Mouse (Mus musculus) T-helper 1 cell (primary cell): Measurements from ENCODE around the gene Slc25a26.

Experiments
- in situ Hi-C: fragments of 300-600 bp; cut with MboI, MseI; formaldehyde crosslinking; loops from one replicate; pipeline ENCODE4 v1.15.1; 2025; ENCODE audit warnings: high pct_unique_total_duplicates

Gene Slc25a26

DNA sequence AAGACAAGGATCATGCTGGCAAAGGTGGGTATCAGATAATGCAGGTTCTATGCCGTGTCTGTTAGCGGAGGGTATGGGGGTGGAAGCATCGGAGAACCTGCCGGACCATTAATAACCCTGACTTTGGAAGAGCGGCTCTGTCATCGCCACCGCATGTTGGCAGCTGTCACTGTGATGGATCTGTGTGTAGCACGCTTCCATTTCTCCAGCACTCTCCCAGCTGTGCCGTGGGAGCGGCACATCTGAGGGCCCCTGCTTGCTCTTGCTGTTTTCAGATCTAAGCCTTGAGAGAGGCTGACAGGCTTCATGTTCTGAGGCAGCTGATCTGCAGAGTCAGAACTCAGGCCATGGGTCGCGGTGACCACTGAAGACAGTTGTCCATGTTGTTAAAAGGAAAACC lies 98.3 kb downstream of the Slc25a26 start:
- in situ Hi-C loops = no loop called here

GRCm38 (mm10) chr6:94599016-94599415 lies 98.9 kb downstream of the Slc25a26 start:
- in situ Hi-C loops = no loop called here

- in situ Hi-C loops = no loop called here
These were observed 101.0 kb downstream of the Slc25a26 start for GRCm38 (mm10) chr6:94601101-94601500.

DNA sequence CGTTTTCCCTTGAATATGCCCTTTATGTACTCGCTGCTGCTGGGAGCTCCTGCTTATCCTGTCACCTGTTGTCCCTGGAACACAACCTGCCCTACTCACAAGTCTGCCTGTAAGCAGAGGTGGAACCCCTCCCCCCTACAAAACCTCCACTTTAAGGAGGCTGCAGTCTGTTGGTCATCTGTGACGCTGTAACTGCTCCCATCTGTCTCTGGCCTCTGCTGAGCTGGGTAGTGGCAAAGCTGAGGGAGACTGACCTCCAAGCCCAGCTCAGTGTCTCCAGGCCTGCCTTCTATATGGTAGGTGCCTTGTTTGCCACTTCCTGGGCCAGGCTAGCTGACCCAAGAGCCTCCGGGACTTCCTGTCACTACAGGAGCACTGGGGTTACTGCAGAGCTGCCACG lies 101.7 kb downstream of the Slc25a26 start:
- in situ Hi-C loops = no loop called here

DNA sequence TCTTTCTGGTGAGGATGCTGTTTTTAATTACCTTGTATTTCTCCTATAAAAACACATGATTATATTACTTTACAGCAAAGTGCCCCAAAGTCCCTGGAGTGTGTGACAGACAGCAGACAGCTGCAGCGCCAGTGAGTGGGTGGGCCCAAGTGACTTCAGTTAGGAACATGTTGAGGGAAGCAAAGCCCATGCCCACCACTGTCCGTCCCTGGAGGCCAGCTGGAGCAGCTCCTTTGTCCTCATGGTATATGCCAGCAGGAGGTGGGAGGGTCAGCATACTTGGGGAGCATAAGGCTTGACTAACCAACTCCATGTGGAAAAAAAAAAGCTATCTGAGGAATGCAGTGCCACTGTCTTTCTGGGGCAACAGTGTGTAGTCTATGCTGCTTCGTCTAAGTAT lies 103.9 kb downstream of the Slc25a26 start:
- in situ Hi-C loops = no loop called here

DNA sequence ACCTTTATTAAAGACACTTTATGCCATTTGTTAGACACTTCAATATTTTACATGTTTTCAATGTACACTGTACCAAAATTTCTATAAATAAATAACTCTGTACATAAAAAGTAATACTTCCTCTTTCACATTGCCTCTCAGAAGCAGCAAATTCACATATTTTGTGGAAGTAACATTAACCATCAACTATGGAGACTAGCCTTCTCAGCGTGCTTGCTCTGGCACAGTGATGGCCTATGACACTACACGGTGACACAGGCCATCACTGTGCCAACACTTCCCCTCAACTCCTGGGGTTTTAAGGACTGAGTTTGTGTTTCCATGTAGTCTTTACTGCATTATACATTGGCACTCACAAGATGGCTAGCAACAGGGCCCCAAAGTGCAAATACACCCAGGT lies 104.4 kb downstream of the Slc25a26 start:
- in situ Hi-C loops = no loop called here

- in situ Hi-C loops = loop anchor here (10.0 kb wide), 1 partner anchor 351 kb away; no protein-coding TSS in a partner anchor
These were observed 113.2 kb downstream of the Slc25a26 start for GRCm38 (mm10) chr6:94613235-94613895.

GRCm38 (mm10) chr6:94614346-94614745 lies 114.2 kb downstream of the Slc25a26 start:
- in situ Hi-C loops = loop anchor here (10.0 kb wide), 1 partner anchor 350 kb away; no protein-coding TSS in a partner anchor

DNA sequence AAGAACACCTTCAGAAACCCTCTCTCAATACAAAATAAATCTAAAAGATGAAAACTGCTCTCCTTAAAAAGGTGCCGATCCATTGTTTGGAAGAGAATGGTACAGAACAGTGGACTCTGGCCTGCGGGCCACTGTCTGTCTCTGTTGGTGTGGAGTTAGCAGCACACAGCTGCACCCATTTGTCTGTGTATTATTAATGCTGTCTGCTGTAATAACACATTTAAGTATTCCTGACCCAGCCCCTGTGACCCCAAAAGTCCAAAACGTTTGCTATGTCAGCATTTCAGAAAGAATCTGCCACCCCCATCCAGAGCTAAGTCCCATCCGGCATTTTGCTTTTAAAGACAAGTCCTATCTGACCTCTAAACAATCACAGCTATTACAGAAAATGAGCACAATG lies 115.8 kb downstream of the Slc25a26 start:
- in situ Hi-C loops = loop anchor here (10.0 kb wide), 1 partner anchor 349 kb away; no protein-coding TSS in a partner anchor

GRCm38 (mm10) chr6:94618671-94619070 lies 118.5 kb downstream of the Slc25a26 start:
- in situ Hi-C loops = loop anchor here (10.0 kb wide), 1 partner anchor 346 kb away; no protein-coding TSS in a partner anchor

- in situ Hi-C loops = loop anchor here (10.0 kb wide), 1 partner anchor 365 kb away; no protein-coding TSS in a partner anchor
These were observed 120.2 kb downstream of the Slc25a26 start for GRCm38 (mm10) chr6:94620287-94620686.

- in situ Hi-C loops = loop anchor here (10.0 kb wide), 1 partner anchor 364 kb away; no protein-coding TSS in a partner anchor
These were observed 120.7 kb downstream of the Slc25a26 start for GRCm38 (mm10) chr6:94620801-94621301.

DNA sequence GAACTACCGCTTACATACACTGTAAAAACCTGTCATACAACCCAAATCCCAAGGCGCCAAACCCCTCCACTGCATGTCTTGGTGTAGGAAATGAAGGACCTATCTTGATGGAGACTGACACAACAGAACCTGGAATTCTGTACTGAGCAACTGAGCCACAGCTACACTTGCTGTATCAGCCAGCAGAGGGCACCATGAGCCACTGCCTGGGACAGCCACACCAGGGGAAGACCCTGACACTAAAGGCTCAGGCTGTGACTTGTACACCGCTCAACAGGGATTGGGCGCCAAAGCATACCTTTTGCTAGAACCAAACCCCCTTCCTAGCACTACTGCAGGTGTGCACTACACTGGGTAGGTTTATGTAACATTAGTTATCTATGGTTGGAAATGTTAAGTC lies 122.9 kb downstream of the Slc25a26 start:
- in situ Hi-C loops = loop anchor here (10.0 kb wide), 1 partner anchor 362 kb away; no protein-coding TSS in a partner anchor

- in situ Hi-C loops = loop anchor here (10.0 kb wide), 1 partner anchor 360 kb away; no protein-coding TSS in a partner anchor
These were observed 124.4 kb downstream of the Slc25a26 start for GRCm38 (mm10) chr6:94624543-94624942.

DNA sequence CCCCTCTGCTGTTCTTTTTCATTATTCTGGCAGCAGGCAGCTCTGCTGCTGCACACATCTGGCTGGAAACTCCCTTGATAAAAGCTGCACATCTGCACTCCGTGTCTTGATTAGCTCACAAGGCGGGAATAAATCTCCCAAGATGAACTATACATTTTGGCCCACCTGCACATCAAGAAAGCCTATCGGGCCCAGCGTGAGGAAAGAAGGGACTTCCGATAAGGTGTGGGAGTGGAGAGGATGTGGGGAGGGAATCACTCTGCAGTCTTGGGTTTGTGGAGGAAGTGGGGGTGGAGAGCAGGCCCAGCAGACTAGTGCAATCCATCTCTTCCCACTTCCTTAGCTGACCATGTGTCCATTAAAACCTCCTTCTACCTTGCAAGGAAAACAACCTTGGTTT lies 125.8 kb downstream of the Slc25a26 start:
- in situ Hi-C loops = loop anchor here (10.0 kb wide), 1 partner anchor 359 kb away; no protein-coding TSS in a partner anchor

DNA sequence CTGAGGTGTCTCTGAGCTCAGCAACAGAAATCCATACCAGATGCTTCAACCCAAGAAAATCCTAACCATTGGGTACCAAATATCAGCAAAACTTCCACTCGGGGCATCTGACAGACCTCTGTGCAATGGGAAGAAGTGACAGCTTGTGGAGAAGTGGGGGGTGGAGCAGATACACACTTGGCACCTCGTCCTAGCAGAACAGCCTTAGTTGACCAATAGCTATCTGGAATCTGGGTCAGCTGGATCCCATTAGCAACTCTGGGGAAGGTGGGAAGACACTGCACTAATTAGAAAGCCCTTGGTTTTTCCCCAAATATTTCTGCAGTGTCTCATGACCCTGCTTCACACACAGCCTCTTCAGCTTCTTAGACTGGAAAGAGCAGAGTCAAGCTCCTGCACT lies 126.7 kb downstream of the Slc25a26 start:
- in situ Hi-C loops = loop anchor here (10.0 kb wide), 1 partner anchor 358 kb away; no protein-coding TSS in a partner anchor

DNA sequence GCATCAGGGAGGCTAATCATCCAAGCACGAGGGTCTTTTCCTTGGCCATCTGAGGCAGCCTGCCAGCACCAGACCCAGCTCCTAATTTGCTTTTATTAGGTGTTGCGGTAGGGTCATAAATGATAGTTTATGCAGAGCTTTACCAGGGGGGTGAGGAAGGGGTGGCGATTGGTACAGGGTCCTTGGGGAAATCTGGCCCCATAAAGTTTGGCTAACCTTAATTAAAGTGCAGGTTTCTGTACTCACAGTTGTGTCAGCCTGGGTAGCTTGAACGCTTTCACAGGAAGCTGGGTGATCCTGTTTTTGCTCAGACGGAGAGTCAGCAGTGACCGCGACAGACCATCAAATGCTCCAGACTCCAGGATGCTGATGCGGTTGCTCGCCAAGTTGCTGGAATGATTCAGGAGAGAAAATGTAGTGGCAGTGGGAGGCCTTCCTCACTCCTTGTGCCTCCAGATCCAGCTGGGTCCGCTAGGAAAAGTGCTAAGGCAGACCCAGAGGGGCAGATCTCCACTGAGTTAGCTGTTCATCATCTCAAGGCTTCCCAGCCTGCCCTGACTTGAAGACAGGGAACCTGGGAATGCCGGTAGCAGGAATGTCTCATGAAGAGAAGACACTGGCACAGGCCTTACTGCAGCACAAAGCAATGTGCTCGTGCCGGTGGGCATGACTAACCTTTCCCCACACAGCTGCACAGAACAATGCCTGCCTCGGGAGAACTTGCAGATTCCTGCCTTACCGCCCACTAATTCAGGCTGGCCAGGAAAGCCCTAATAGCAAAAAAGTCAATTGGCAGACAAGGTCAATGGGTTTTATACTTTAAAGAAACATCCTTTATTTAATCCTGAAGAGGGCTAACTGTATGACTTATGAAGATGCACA lies 127.8 kb downstream of the Slc25a26 start:
- in situ Hi-C loops = loop anchor here (10.0 kb wide), 1 partner anchor 357 kb away; no protein-coding TSS in a partner anchor

DNA sequence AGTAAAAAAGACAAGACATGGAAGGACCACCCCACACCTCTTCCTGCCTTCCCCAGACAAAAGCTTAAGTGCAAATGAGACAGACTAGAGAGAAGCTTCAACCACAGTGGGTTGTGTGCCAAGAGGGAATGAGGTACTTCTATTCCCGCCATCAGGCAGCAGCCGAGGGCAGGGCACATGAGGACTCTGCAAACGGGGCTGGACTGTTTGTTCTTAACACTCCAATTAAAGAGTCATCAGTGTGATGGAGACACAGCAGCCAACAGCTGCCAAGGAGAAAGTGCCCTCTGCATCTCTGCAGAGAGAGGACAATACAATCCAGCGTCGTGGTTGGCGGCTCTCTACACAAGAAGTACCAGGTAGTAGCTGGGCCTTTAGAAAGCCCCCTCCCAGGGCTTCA lies 128.7 kb downstream of the Slc25a26 start:
- in situ Hi-C loops = loop anchor here (10.0 kb wide), 1 partner anchor 356 kb away; no protein-coding TSS in a partner anchor

DNA sequence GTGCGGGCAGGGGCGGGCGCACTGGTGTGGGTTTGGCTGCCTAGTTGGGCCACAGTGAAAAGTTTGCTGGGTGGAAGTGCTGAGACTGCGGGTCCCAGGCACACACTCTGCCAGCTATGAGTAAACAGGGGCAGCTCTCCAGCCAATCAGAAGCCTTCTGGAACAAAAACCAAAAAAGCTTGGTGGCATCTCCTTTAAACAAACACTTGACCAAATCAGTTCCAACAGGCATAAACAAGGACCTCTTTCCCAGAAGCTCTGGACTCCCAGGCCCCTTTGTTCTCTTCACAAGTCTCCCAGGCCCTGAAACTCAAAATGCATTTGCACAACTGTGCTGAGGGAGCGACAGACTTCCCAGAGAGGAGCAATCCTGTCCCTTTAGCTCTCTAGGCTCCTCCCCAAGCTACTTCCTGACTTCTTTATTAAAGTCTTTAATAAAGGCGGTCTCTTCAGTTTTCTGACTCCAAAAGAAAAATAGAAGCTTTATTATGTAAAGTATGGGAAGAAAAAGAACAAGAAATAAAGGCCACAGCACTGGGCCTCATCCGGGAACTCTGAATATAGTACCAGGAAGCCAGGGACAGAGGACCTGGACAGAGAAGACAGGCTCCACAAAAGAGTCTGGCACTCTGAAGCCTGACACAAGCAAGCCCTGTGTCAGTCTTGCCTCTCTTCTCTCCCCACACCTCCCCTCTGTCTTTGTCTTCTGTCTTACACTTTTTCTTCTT lies 131.1 kb downstream of the Slc25a26 start:
- in situ Hi-C loops = no loop called here

- in situ Hi-C loops = no loop called here
These were observed 131.6 kb downstream of the Slc25a26 start for GRCm38 (mm10) chr6:94631779-94632082.

DNA sequence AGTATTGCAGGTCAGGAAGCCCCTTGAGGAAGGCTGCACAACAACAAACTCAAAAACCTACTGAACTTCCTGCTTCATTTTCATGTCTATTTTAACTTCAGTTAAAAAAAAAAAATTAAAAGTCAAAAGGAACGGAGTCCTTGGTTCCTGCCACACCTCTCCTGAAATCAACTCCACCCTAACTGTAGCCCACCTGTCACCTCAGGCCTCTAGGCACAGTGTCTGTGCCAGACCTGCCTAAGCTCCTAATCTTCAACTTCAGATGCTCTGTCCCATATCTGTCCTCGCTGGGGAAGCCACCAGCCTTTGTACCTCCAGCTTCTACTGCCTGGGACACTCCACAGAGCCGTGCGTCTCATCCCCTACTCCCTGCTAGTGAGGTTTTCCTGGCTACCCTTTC lies 134.1 kb downstream of the Slc25a26 start:
- in situ Hi-C loops = no loop called here
